17 mouse cellular contexts compared by ENCODE assay signal in the genomic region with DNA sequence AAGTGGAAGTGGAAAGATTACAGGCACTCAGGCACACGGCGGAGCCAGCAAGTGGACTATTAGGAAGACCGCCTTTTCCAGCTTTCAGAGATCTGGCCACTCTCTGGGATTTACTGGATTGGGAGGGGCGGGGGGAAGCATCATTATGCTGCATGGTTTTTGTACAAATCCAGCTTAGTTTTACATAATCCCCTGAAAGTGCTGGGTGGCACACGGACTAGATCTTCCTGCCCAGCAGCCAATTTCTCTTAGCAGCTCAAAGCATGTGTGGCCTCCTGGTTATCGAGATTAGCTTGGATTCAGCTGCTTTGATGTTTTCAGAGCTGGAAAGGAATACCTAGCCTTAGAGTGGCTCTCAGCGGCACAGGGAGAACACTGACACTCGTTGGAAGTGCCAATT. TPM values are rescaled to one million over a fixed set of nuclear protein-coding genes. Genes with fewer than 3 reads are reported as not detected.
"Had no signal": no experiment of that assay in that cellular context is flagged by ENCODE, and none has a peak within 500 bp of the region (broad histone marks: within the 10 kb centered on the region; RNA-seq: fewer than 3 reads in every experiment).

No protein-coding gene starts in this region.

- DNase-seq: kidney, adult 8-10 months; kidney, postnatal 36 days; layer of hippocampus, adult 9-11 months; layer of hippocampus, postnatal 36 days; left cerebral cortex, postnatal 4 days; lung, adult 18-20 months; right cerebral cortex, postnatal 4 days; spleen, adult 18-20 months; thymus, adult 18-20 months; thymus, postnatal 14 days had no signal

- H3K4me3 ChIP-seq: limb, embryonic 13.5 days; neural tube, embryonic 13.5 days had no signal

- H3K9ac ChIP-seq: limb, embryonic 13.5 days; liver, embryonic 14.5 days; neural tube, embryonic 13.5 days had no signal

- ATAC-seq: intestine, postnatal 0 days had no signal

- H3K27me3 ChIP-seq: limb, embryonic 13.5 days; neural tube, embryonic 13.5 days had no signal

- H3K4me1 ChIP-seq: limb, embryonic 13.5 days; neural tube, embryonic 13.5 days had no signal

- H3K4me2 ChIP-seq: limb, embryonic 13.5 days; neural tube, embryonic 13.5 days had no signal

- H3K9me3 ChIP-seq: limb, embryonic 13.5 days; neural tube, embryonic 13.5 days had no signal

- H3K36me3 ChIP-seq: limb, embryonic 13.5 days; neural tube, embryonic 13.5 days had no signal

- H3K27ac ChIP-seq: kidney, postnatal 0 days; limb, embryonic 13.5 days; liver, embryonic 14.5 days; neural tube, embryonic 13.5 days had no signal

RNA-seq across cellular contexts. Expression of a gene that starts 34.5 kb away (rescaled TPM):
- total RNA-seq: layer of hippocampus, adult 18-20 months; layer of hippocampus, postnatal 36 days; left cerebral cortex, postnatal 4 days; liver, adult 2 months had no signal
- polyA plus RNA-seq: liver, adult 2 months had no signal
